Mouse (Mus musculus) hindbrain, embryonic 11.5 days (tissue): ENCODE results near the gene Nell1. TPM values are rescaled to one million over a fixed set of nuclear protein-coding genes. Genes with fewer than 3 reads are reported as not detected.

Experiments
- ATAC-seq: fragments of 200-750 bp; cut with Nextera tagmentation; 2 replicates; pipeline ENCODE4 v1.8.0; 2017; ENCODE audit warnings: mild to moderate bottlenecking, moderate TSS enrichment, moderate library complexity; ENCODE audit not compliant: low FRiP score
- DNase-seq: peaks from one replicate; pipeline ENCODE4 v3.0.0-alpha.2; 2015; ENCODE audit warnings: low spot score
- H3K27ac ChIP-seq: fragments of 300-500 bp; sonication (generic); 2 replicates; pipeline ENCODE4 v1.5.1; 2014; ENCODE audit warnings: mild to moderate bottlenecking, low read depth, low read length
- H3K27me3 ChIP-seq: fragments of 300-500 bp; sonication (generic); 2 replicates; pipeline ENCODE4 v1.6.1; 2014; ENCODE audit warnings: mild to moderate bottlenecking, low read length, moderate library complexity, mixed read lengths; ENCODE audit not compliant: control insufficient read depth, insufficient read depth
- H3K36me3 ChIP-seq: fragments of 300-500 bp; sonication (generic); 2 replicates; pipeline ENCODE4 v1.6.1; 2014; ENCODE audit warnings: mild to moderate bottlenecking, low read length, moderate library complexity, mixed read lengths; ENCODE audit not compliant: control insufficient read depth, insufficient read depth
- H3K4me1 ChIP-seq: fragments of 300-500 bp; sonication (generic); replicated peaks from 2 replicates; pipeline ENCODE4 v1.6.1; 2014; ENCODE audit warnings: low read length, mixed read lengths; ENCODE audit not compliant: control insufficient read depth, insufficient read depth
- H3K4me2 ChIP-seq: fragments of 300-500 bp; sonication (generic); replicated peaks from 2 replicates; pipeline ENCODE4 v1.6.1; 2014; ENCODE audit warnings: mild to moderate bottlenecking, low read depth, low read length
- H3K4me3 ChIP-seq: fragments of 300-500 bp; sonication (generic); 2 replicates; pipeline ENCODE4 v1.5.1; 2014; ENCODE audit warnings: low read depth, low read length
- H3K9ac ChIP-seq: fragments of 300-500 bp; sonication (generic); 2 replicates; pipeline ENCODE4 v1.6.1; 2014; ENCODE audit warnings: low read depth, low read length
- H3K9me3 ChIP-seq: fragments of 300-500 bp; sonication (generic); 2 replicates; pipeline ENCODE4 v1.6.1; 2016; ENCODE audit warnings: low read length; ENCODE audit not compliant: control insufficient read depth
- WGBS: fragments of 180-500 bp; shearing (Covaris S2); extraction: QIAGEN DNeasy Blood & Tissue Kit; methylation state at CpG from one replicate; pipeline ENCODE4 v1.1.7; 2014; 5-methylcytosine and 5-hydroxymethylcytosine counted together
- polyA plus RNA-seq: library from polyadenylated mRNA; unstranded; fragments of >200 nt; fragmentation: Nextera tagmentation; extraction: Ambion mirVana; gene quantifications from 2 replicates; pipeline ENCODE4 v1.2.1, GENCODE M21; 2014

Gene Nell1
- polyA plus RNA-seq, 1 experiment from 2014 or later, result 3.1 TPM

- WGBS, result 53% methylated on average over 8 of the region's 8 CpGs
- ATAC-seq, result no peak
- no peak overlapping the region for H3K27ac ChIP-seq
- no peak for DNase-seq
- no peaks in the 10 kb centered on the region for H3K4me1 ChIP-seq
- H3K27me3 ChIP-seq, result no peaks in the 10 kb centered on the region
- no peak overlapping the region for H3K4me2 ChIP-seq
- no peaks in the 10 kb centered on the region for H3K9me3 ChIP-seq
- H3K9ac ChIP-seq, result no peak overlapping the region
- no peak overlapping the region for H3K4me3 ChIP-seq
- no peaks in the 10 kb centered on the region for H3K36me3 ChIP-seq
Observed at GRCm38 (mm10) chr7:50105612-50106321, 131.1 kb downstream of the Nell1 start.

GRCm38 (mm10) chr7:50107261-50107660 lies 132.6 kb downstream of the Nell1 start:
- no peak overlapping the region for H3K4me3 ChIP-seq
- DNase-seq (no peak), ATAC-seq (no peak)
- no peak overlapping the region for H3K4me2 ChIP-seq
- 93% methylated on average over 2 of the region's 2 CpGs for WGBS
- H3K36me3 ChIP-seq, result no peaks in the 10 kb centered on the region
- H3K27ac ChIP-seq, result no peak overlapping the region
- no peaks in the 10 kb centered on the region for H3K27me3 ChIP-seq
- H3K9ac ChIP-seq, result no peak overlapping the region
- no peaks in the 10 kb centered on the region for H3K9me3 ChIP-seq
- no peaks in the 10 kb centered on the region for H3K4me1 ChIP-seq

GRCm38 (mm10) chr7:50118348-50118747 lies 143.7 kb downstream of the Nell1 start:
- ATAC-seq, result no peak
- WGBS, result 94% methylated on average over 5 of the region's 5 CpGs
- DNase-seq, result no peak
- H3K4me2 ChIP-seq, result no peak overlapping the region
- H3K27ac ChIP-seq, result no peak overlapping the region
- no peaks in the 10 kb centered on the region for H3K36me3 ChIP-seq
- H3K4me3 ChIP-seq, result no peak overlapping the region
- no peaks in the 10 kb centered on the region for H3K9me3 ChIP-seq
- H3K27me3 ChIP-seq, result no peaks in the 10 kb centered on the region
- no peaks in the 10 kb centered on the region for H3K4me1 ChIP-seq
- no peak overlapping the region for H3K9ac ChIP-seq

GRCm38 (mm10) chr7:50137706-50138105 lies 163.0 kb downstream of the Nell1 start:
- no peaks in the 10 kb centered on the region for H3K36me3 ChIP-seq
- H3K9me3 ChIP-seq, result no peaks in the 10 kb centered on the region
- ATAC-seq (no peak), DNase-seq (no peak)
- no peak overlapping the region for H3K27ac ChIP-seq
- H3K9ac ChIP-seq, result no peak overlapping the region
- H3K4me1 ChIP-seq, result no peaks in the 10 kb centered on the region
- no peaks in the 10 kb centered on the region for H3K27me3 ChIP-seq
- 88% methylated on average over 3 of the region's 3 CpGs for WGBS
- no peak overlapping the region for H3K4me2 ChIP-seq
- no peak overlapping the region for H3K4me3 ChIP-seq

GRCm38 (mm10) chr7:50149326-50149725 lies 174.7 kb downstream of the Nell1 start:
- Histone ChIP-seq H3K36me3 (no peaks in the 10 kb centered on the region), H3K4me2 (no peak overlapping the region), H3K27ac (no peak overlapping the region), H3K4me3 (no peak overlapping the region), H3K9me3 (no peaks in the 10 kb centered on the region), H3K9ac (no peak overlapping the region), H3K27me3 (no peaks in the 10 kb centered on the region), H3K4me1 (no peaks in the 10 kb centered on the region)
- 94% methylated on average over 7 of the region's 7 CpGs for WGBS
- DNase-seq (peak; percentile 31), ATAC-seq (no peak)

GRCm38 (mm10) chr7:50150838-50151237 lies 176.2 kb downstream of the Nell1 start:
- no peaks in the 10 kb centered on the region for H3K9me3 ChIP-seq
- no peak for DNase-seq
- H3K4me2 ChIP-seq, result no peak overlapping the region
- H3K27ac ChIP-seq, result no peak overlapping the region
- no peak for ATAC-seq
- H3K27me3 ChIP-seq, result no peaks in the 10 kb centered on the region
- no peak overlapping the region for H3K4me3 ChIP-seq
- no peaks in the 10 kb centered on the region for H3K4me1 ChIP-seq
- 77% methylated on average over 2 of the region's 2 CpGs for WGBS
- no peaks in the 10 kb centered on the region for H3K36me3 ChIP-seq
- no peak overlapping the region for H3K9ac ChIP-seq

- H3K9ac ChIP-seq, result no peak overlapping the region
- H3K27me3 ChIP-seq, result no peaks in the 10 kb centered on the region
- H3K9me3 ChIP-seq, result no peaks in the 10 kb centered on the region
- H3K4me1 ChIP-seq, result no peaks in the 10 kb centered on the region
- H3K4me3 ChIP-seq, result no peak overlapping the region
- ATAC-seq, result no peak
- H3K36me3 ChIP-seq, result no peaks in the 10 kb centered on the region
- no peak for DNase-seq
- WGBS, result 77% methylated on average over 2 of the region's 2 CpGs
- no peak overlapping the region for H3K27ac ChIP-seq
- H3K4me2 ChIP-seq, result no peak overlapping the region
Observed at GRCm38 (mm10) chr7:50153618-50154017, 179.0 kb downstream of the Nell1 start.

- no peak for ATAC-seq
- Histone ChIP-seq H3K4me2 (no peak overlapping the region), H3K4me3 (no peak overlapping the region), H3K9ac (no peak overlapping the region), H3K9me3 (no peaks in the 10 kb centered on the region), H3K27me3 (no peaks in the 10 kb centered on the region), H3K27ac (no peak overlapping the region), H3K36me3 (no peaks in the 10 kb centered on the region), H3K4me1 (no peaks in the 10 kb centered on the region)
- no peak for DNase-seq
- 89% methylated on average over 5 of the region's 5 CpGs for WGBS
Observed at GRCm38 (mm10) chr7:50162602-50163001, 187.9 kb downstream of the Nell1 start.

GRCm38 (mm10) chr7:50168778-50169177 lies 194.1 kb downstream of the Nell1 start:
- Histone ChIP-seq H3K9ac (no peak overlapping the region), H3K4me2 (no peak overlapping the region), H3K27ac (no peak overlapping the region), H3K4me3 (no peak overlapping the region), H3K9me3 (no peaks in the 10 kb centered on the region), H3K27me3 (no peaks in the 10 kb centered on the region), H3K36me3 (no peaks in the 10 kb centered on the region), H3K4me1 (no peaks in the 10 kb centered on the region)
- DNase-seq (no peak), ATAC-seq (no peak)
